Mouse (Mus musculus) layer of hippocampus, adult 18-20 months (tissue): Measurements from ENCODE around the gene Hao2. TPM values are rescaled to one million over a fixed set of nuclear protein-coding genes. Genes with fewer than 3 reads are reported as not detected.

Experiments
- DNase-seq, 2 experiments: peaks; one replicate each; pipeline ENCODE4 v3.0.0; 2022; ENCODE audit warnings: low spot score in 2 of 2
- long read RNA-seq: library from polyadenylated mRNA; stranded (forward); transcript quantifications from one replicate; pipeline ENCODE4 v2.0.0, GENCODE M21; 2021
- total RNA-seq, 2 experiments: library from RNA; stranded (reverse); gene quantifications; 2 replicates each; pipeline ENCODE4 v1.2.3; 2021

Gene Hao2
- total RNA-seq = not detected
- long read RNA-seq = 0 reads

GRCm38 (mm10) chr3:98893057-98893772, at the start of gene Hao2:
TSS of gene Hao2 (minus strand) at chr3:98893239.
- DNase-seq = no peak

- no peak for DNase-seq
Measured at GRCm38 (mm10) chr3:98941601-98942000, 48.6 kb upstream of the Hao2 start.

DNA sequence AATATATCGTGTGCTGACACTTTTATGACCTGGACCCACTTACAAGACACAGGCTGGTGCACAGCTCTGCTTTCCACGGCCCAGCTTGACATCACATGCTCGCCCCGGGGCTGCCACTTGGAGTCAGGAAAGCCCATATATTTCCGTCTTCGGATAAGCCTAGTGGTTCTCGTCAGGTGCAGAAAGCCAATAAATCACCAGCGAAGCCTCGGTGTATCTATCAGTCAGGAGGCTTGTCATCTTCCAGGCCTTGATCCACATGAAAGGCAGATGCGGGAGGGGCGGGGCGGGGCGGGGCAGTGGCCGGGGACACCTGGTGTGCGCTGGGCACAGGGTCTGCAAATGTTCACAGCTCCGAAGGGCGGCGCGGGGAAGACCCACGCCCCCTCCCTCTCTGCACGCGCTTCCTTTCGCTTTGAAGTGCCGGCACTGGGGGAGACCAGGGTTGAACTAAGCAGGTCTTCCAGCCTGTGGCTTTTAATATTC, 48.1 kb upstream of the Hao2 start:
- no peak for DNase-seq

- DNase-seq = no peak
Measured at GRCm38 (mm10) chr3:98940225-98940624, 47.2 kb upstream of the Hao2 start.

DNA sequence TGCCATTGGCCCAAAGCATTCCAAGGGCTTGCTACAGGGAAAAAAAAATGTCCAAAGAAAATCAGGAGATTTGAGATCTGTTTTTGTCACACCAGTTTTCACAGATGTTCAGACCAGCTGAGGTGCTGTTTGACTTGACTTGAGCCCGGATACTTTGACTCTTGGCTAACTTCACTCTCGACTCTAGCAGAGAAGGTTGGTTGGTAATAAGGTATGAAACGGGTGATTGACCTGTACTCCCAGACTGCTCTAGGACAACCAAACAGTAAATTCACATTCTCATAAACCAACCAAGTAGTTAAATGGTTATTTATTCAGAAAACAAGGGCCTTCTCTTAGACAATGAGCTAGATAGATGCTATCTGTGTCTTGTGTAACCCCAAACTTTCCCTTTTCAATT, 43.4 kb upstream of the Hao2 start:
- DNase-seq = no peak

- no peak for DNase-seq
Measured at GRCm38 (mm10) chr3:98934601-98935000, 41.6 kb upstream of the Hao2 start.

DNA sequence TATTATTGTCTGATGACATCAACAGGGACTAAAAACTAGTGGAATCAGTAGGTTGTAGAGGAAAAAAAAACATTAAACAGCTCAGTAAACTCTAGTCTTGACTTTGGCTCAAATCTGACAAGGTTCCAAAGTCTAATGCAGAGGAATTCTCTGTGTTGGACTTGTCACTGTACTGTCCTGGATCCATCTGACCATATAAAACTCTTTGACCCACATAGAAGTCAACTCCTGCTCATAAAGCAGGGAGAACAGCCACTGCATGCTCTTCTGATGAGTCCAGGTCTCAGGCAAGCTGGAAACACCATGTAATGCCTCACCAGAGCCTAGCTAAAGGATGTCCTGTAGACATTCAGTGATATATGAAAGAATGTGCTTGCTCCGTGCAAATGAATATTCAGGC, 41.0 kb upstream of the Hao2 start:
- DNase-seq = no peak

DNA sequence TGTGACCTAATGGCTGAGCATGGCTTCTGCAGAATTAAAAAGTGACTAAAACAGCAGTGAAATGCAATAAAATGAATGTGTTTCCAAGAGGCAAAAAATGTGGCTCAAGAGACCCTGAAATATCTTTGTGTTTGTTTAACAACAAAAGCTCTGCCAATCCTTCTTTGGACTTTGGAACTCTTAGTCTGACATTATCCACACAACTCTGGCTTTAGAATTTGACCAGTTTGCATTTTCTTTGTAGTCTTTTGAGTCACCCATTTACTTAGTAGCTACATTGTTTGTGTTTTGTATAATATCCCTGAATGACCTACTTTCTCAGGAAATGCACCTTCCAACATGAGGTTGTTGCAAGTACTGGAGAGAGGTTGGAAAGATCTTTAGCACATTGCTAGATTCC, 39.4 kb upstream of the Hao2 start:
- no peak for DNase-seq

- DNase-seq = no peak
Measured at GRCm38 (mm10) chr3:98931836-98932235, 38.8 kb upstream of the Hao2 start.

DNA sequence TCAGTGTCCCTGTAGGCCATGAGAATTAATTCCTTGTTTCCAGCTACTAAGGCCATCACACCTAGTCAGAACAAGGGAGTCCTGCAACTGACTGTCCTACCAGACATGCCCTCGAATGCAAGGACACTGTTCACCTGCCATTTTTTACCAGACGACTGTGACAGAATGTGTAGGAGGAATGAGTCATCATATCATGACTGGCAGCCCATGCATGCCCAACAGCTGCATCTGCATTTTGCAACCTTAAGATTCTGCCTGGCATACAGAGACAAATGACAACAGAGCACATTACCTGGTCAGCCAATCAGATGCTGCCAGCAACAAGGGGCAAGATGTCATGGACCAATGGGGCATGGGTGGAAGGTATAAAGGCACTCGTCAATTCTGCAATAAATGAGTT, 27.4 kb upstream of the Hao2 start:
- DNase-seq = no peak

DNA sequence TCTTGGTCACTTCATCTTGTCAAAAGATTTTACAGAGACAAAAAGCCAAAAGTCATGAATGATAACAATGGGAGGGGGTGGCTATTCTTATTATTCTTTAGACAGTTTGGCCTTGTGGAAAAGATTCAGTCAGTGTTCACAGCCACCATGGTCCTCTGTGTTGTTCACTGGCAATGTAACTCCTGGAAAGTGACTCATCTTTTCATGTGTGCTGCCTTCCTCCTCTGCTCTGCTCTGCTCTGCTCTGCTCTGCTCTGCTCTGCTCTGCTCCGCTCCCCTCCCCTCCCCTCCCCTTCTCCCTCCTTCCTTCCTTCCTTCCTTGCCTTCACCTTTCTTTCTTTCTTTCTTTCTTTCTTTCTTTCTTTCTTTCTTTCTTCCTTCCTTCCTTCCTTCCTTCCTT, 24.2 kb upstream of the Hao2 start:
- no peak for DNase-seq

GRCm38 (mm10) chr3:98916856-98917255, 23.8 kb upstream of the Hao2 start:
- no peak for DNase-seq

- peak; percentile 52 to 56 for DNase-seq
Measured at GRCm38 (mm10) chr3:98915659-98916058, 22.6 kb upstream of the Hao2 start.

DNA sequence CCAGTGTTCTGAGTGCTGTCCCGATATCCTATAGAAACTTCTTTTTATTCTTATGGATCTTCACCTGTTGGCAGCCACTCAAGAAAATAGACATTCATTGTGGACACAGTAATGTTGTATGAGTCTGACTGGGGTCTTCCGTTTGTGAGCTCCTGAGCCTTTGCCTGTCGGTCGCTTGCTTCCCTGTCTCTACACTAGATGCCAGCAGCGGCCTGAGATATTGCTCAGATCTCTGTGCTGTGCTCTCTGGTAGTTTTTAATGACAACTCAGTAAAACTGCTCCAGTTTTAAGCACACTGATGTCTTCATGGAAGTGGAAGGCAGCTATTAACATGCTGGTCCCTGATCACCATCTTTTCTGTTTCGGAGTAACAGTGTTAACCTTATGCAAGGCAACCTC, 20.6 kb upstream of the Hao2 start:
- no peak for DNase-seq

GRCm38 (mm10) chr3:98897606-98898005, 4.6 kb upstream of the Hao2 start:
- no peak for DNase-seq

DNA sequence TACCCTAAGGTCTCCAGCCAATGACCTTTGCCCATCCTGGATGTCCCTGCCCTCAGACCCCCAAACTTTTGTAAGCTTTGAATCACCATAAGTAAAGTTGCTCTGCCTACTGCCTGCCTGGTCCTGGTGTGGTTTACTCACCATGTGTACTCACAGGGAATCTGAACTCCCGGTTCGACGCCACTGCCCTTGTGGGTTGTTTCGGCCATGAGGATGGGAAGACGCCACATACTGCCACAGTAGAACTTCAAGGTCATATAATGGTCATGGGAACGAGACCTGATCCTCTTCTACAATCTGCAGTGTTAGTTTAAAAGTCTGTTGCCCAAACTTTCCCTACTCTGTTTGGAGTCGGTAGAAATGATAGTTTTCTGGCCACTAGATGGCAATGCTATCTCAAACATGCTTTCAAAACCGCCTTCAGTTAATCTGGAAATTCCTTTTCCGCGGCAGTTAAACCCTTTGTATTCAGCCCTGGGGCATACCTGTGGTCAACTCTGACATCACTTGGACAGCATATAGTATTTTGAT, 2.1 kb upstream of the Hao2 start:
- DNase-seq = peak in 1 of 2 experiments; percentile 30

DNA sequence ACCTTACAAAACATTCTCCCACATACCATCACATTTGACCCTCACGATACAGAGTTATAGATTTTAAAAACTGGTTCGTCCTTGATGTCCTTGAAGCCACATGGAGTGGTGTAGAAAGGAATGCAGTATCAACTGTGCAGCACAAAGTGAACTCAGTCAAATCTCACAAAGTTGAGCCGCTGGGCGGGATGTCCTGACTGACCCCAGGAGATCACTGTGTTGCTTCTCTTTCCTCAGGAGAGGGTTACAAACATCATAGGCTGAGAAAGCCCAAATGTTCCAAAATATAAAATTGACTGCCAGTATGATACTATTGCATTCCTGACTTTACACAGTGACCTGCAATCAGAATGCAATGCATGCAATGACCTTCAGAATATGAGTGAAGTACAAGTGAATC, 2.6 kb downstream of the Hao2 start:
- no peak for DNase-seq

DNA sequence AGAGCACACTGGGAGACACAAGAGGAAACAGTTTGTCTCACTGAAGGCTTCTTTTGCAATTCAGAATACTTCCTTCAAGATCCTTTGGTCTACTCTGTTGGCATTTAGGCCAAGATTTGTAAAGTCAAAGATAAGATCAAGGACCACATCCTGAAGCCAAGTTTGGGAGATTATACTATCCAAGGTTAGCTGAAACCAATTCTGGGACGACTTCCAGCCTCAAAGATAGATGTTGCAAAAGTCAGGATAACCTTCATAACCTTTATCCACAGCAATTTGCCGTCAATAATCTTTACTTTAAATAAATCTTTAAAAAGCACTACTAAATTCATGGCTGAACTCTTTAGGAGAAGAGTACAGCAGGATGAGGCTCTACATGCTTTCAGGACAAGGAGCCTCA, 4.8 kb downstream of the Hao2 start:
- no peak for DNase-seq

GRCm38 (mm10) chr3:98880831-98881230, 12.2 kb downstream of the Hao2 start:
- DNase-seq = no peak

- DNase-seq = no peak
Measured at GRCm38 (mm10) chr3:98880216-98880615, 12.8 kb downstream of the Hao2 start.

DNA sequence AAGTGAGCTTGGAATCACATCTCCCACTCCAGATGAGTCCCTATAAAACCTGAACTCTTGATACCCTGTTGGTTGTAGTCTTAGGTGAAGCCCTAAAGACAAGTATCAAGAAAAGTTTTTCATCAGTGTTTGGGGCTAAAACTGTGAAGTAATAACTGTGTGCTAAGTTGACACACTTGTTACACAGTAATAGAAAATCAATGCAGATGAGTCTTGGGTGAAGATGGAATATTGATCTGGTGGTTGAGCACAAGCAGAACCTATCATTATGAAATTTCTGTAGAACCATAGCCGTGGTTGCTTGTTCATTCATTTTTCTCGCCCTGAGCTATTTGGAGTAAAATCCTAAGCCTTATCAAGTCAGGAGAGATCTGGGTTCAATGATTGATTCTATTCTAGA, 24.8 kb downstream of the Hao2 start:
- DNase-seq = no peak

GRCm38 (mm10) chr3:98862800-98863199, 30.2 kb downstream of the Hao2 start:
- no peak for DNase-seq

DNA sequence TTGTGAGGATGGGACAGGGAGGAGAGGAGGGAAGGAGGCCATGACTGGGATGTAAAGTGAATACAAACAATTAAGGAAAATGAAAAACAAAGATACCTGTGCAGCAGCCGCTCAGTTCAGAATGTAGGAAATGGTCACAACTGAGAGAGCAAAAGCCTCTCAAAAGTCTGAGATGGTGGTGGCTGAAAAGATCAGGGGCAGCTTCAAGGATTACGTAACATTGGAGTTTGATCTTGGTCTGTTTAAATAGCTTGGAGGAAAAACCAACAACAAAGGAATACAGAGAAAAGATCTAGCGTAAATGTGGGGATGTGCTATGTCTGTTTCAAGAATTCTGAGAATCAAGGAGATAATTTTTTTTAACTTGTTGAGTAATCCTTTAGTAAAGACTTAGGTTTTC, 33.5 kb downstream of the Hao2 start, which contains the start of gene Hsd3b1:
TSS of gene Hsd3b1 (minus strand) at position 219 of the 400 bp plus-strand sequence.
- no peak for DNase-seq
